Mouse (Mus musculus): ENCODE data around the gene Thbs3. TPM values are rescaled to one million over a fixed set of nuclear protein-coding genes. Genes with fewer than 3 reads are reported as not detected.
A peak's percentile ranks its signal among the peaks of the same experiment; 100 is the strongest.

Gene Thbs3
- total and polyA plus RNA-seq, 3 experiments: 4.3 to 6.1 (median 5.7) TPM

GRCm38 (mm10) chr3:89266439-89266893, 51.5 kb downstream of the Thbs3 start:
- H3K4me1 ChIP-seq (ENCODE audit: control insufficient read depth in 1 of 2, insufficient read depth in 2 of 2): peaks cover 12 to 36% of the 10 kb centered on the region in 2 experiments
- dilution Hi-C loops (cut with MboI; ENCODE audit: extremely low pct_ligation_motif_present, extremely low pct_unique_long_range_greater_than_20kb, low sequenced_read_pairs): no loop called here
- in situ Hi-C loops (cut with MboI; ENCODE audit: low pct_ligation_motif_present, low pct_unique_long_range_greater_than_20kb, low sequenced_read_pairs): no loop called here
- H3K9me3 ChIP-seq (replicated peaks; ENCODE audit: low read length): no peaks in the 10 kb centered on the region
- H3K36me3 ChIP-seq (replicated peaks in 1 of 2; ENCODE audit: control insufficient read depth in 1 of 2, insufficient read depth in 1 of 2, low read length in 1 of 2): peaks cover 0 to 13% of the 10 kb centered on the region in 2 experiments
- peak overlapping the region; percentile 70 to 95 (median 86) for H3K4me3 ChIP-seq (replicated peaks in 1 of 3; ENCODE audit: low read depth in 2 of 3, low read length in 2 of 3, poor library complexity in 1 of 3)
- peak; percentile 89 for DNase-seq (ENCODE audit: extremely low read depth)
- H3K79me2 ChIP-seq (replicated peaks; ENCODE audit: control insufficient read depth, extremely low read depth, insufficient read depth, poor library complexity, severe bottlenecking): peaks cover 12% of the 10 kb centered on the region; the same call in 1 of the 2 replicates
- peak overlapping the region; percentile 79 for H3K9ac ChIP-seq (ENCODE audit: insufficient read depth, low read depth)
- peak; percentile 52; the same call in 1 of the 2 replicates for TF ChIP-seq CHD2 (IDR thresholded peaks at IDR 0.05; ENCODE audit: low read length)
- peak; percentile 60 for TF ChIP-seq IRF4 (IDR thresholded peaks at IDR 0.05; ENCODE audit: low read depth, low read length)
- no peak for TF ChIP-seq SMC3 (IDR thresholded peaks at IDR 0.05; ENCODE audit: low read depth, low read length)
- TF ChIP-seq CHD1 (IDR thresholded peaks at IDR 0.05; ENCODE audit: low read depth, low read length): no peak
- TF ChIP-seq MEF2A (IDR thresholded peaks at IDR 0.05; ENCODE audit: borderline replicate concordance, low read depth, low read length): peak; percentile 69
- TF ChIP-seq UBTF (IDR thresholded peaks at IDR 0.05; ENCODE audit: low read depth, low read length): no peak
- no peak for TF ChIP-seq CTCF (conservative IDR thresholded peaks at IDR 0.05 in 1 of 2, IDR thresholded peaks at IDR 0.05 in 1 of 2; ENCODE audit: low read depth in 2 of 2, low read length in 2 of 2)
- TF ChIP-seq KAT2A (IDR thresholded peaks at IDR 0.05; ENCODE audit: insufficient replicate concordance, low read length): peak; percentile 98
- TF ChIP-seq BHLHE40 (IDR thresholded peaks at IDR 0.05; ENCODE audit: low read depth, low read length): no peak
- TF ChIP-seq USF2 (conservative IDR thresholded peaks at IDR 0.05; ENCODE audit: low read depth, low read length): no peak
- no peak for TF ChIP-seq PAX5 (IDR thresholded peaks at IDR 0.05; ENCODE audit: low read length)
- TF ChIP-seq MAX (IDR thresholded peaks at IDR 0.05; ENCODE audit: low read length): peak; percentile 77
- TF ChIP-seq POLR2AphosphoS2 (IDR thresholded peaks at IDR 0.05; ENCODE audit: low read depth, low read length): peak; percentile 89
- TF ChIP-seq HCFC1 (IDR thresholded peaks at IDR 0.05; ENCODE audit: low read depth, low read length): peak; percentile 100
- peak; percentile 85; the same call in 1 of the 2 replicates for TF ChIP-seq TBP (conservative IDR thresholded peaks at IDR 0.05; ENCODE audit: low read depth, low read length)
- TF ChIP-seq TCF12 (IDR thresholded peaks at IDR 0.05; ENCODE audit: low read depth, low read length): peak; percentile 91
- TF ChIP-seq RCOR1 (conservative IDR thresholded peaks at IDR 0.05; ENCODE audit: low read depth, low read length): 0 out of 2 replicates have a peak, but pooled peaks have one; percentile 49
- no peak for TF ChIP-seq ZC3H11A (IDR thresholded peaks at IDR 0.05; ENCODE audit: low read depth, low read length)
- TF ChIP-seq RAD21 (IDR thresholded peaks at IDR 0.05; ENCODE audit: low read depth, low read length): no peak
- 0 out of 2 replicates have a peak, but pooled peaks have one; percentile 24 for TF ChIP-seq NRF1 (IDR thresholded peaks at IDR 0.05; ENCODE audit: low read depth, low read length)
- peak; percentile 39; the same call in 1 of the 2 replicates for TF ChIP-seq MAFK (IDR thresholded peaks at IDR 0.05; ENCODE audit: insufficient replicate concordance, low read length)
- TF ChIP-seq ETS1 (conservative IDR thresholded peaks at IDR 0.05; ENCODE audit: low read depth, low read length): no peak
- TF ChIP-seq MYC (IDR thresholded peaks at IDR 0.05; ENCODE audit: low read depth, low read length): peak; percentile 63; the same call in 1 of the 2 replicates
- peak; percentile 94 for TF ChIP-seq NELFE (IDR thresholded peaks at IDR 0.05; ENCODE audit: low read depth, low read length)
- 0 out of 2 replicates have a peak, but pooled peaks have one; percentile 42 for TF ChIP-seq MAZ (IDR thresholded peaks at IDR 0.05; ENCODE audit: low read depth, low read length)
- TF ChIP-seq E2F4 (IDR thresholded peaks at IDR 0.05; ENCODE audit: insufficient replicate concordance, low read depth, low read length): peak; percentile 86; the same call in 1 of the 2 replicates
- no peak for TF ChIP-seq ZNF384 (IDR thresholded peaks at IDR 0.05; ENCODE audit: low read depth, low read length)
- no peak for TF ChIP-seq EP300 (IDR thresholded peaks at IDR 0.05; ENCODE audit: low read length)
- peak; percentile 73; the same call in 1 of the 2 replicates for TF ChIP-seq GABPA (IDR thresholded peaks at IDR 0.05; ENCODE audit: insufficient replicate concordance, low read depth, low read length)
- peak; percentile 83 for TF ChIP-seq ZMIZ1 (IDR thresholded peaks at IDR 0.05; ENCODE audit: low read depth, low read length)
- TF ChIP-seq MXI1 (IDR thresholded peaks at IDR 0.05; ENCODE audit: low read depth, low read length): peak; percentile 81
- no peak; the same call in 1 of the 2 replicates for TF ChIP-seq JUND (conservative IDR thresholded peaks at IDR 0.05; ENCODE audit: low read depth, low read length)
- TF ChIP-seq ZKSCAN1 (IDR thresholded peaks at IDR 0.05; ENCODE audit: borderline replicate concordance, low read depth, low read length): no peak
- TF ChIP-seq SIN3A (IDR thresholded peaks at IDR 0.05; ENCODE audit: low read length): peak; percentile 94
- no peak for TF ChIP-seq JUN (IDR thresholded peaks at IDR 0.05; ENCODE audit: insufficient read depth, low read depth, low read length)
- TF ChIP-seq POLR2A (IDR thresholded peaks at IDR 0.05; ENCODE audit: low read depth, low read length): peak; percentile 91
- no peak for TF ChIP-seq USF1 (IDR thresholded peaks at IDR 0.05; ENCODE audit: low read depth, low read length)
- peak; percentile 96 for TF ChIP-seq ELF1 (IDR thresholded peaks at IDR 0.05; ENCODE audit: low read depth, low read length)
- H3K27ac ChIP-seq (ENCODE audit: insufficient read depth, low read depth): peak overlapping the region; percentile 44; the same call in 1 of the 2 replicates
- H3K27me3 ChIP-seq (replicated peaks): peaks cover 3% of the 10 kb centered on the region
- H3K4me2 ChIP-seq (ENCODE audit: insufficient read depth, low read depth, poor library complexity, severe bottlenecking): peak overlapping the region; percentile 79

Measured in CH12.LX (cell line).